Mouse (Mus musculus) kidney, adult 2 months (tissue): ENCODE results near the gene Kcnk7. TPM values are rescaled to one million over a fixed set of nuclear protein-coding genes. Genes with fewer than 3 reads are reported as not detected.
A peak's percentile ranks its signal among the peaks of the same experiment; 100 is the strongest.

Experiments used
- DNase-seq: peaks from one replicate; pipeline ENCODE4 v3.0.0; 2021
- H3K27ac ChIP-seq: fragments of 200-500 bp; 2 replicates; pipeline ENCODE4 v1.5.1; 2012; ENCODE audit warnings: low read depth, low read length, control low read depth, inconsistent platforms; ENCODE audit not compliant: insufficient read depth
- H3K27me3 ChIP-seq: fragments of 200-500 bp; replicated peaks from 2 replicates; pipeline ENCODE4 v1.6.1; 2012; ENCODE audit warnings: mild to moderate bottlenecking, moderate library complexity, low read length, inconsistent platforms; ENCODE audit not compliant: control insufficient read depth, insufficient read depth
- H3K36me3 ChIP-seq: fragments of 200-500 bp; 2 replicates; pipeline ENCODE4 v1.6.1; 2012; ENCODE audit warnings: mild to moderate bottlenecking, moderate library complexity, low read length, inconsistent platforms; ENCODE audit not compliant: control insufficient read depth, insufficient read depth
- H3K4me1 ChIP-seq: fragments of 200-500 bp; 2 replicates; pipeline ENCODE4 v1.6.1; 2011; ENCODE audit warnings: low read length; ENCODE audit not compliant: control insufficient read depth, insufficient read depth
- H3K4me3 ChIP-seq: fragments of 200-500 bp; 2 replicates; pipeline ENCODE4 v1.5.1; 2011; ENCODE audit warnings: mild to moderate bottlenecking, low read depth, low read length, control low read depth; ENCODE audit not compliant: insufficient read depth
- CTCF ChIP-seq: fragments of 200-500 bp; conservative IDR thresholded peaks from 2 replicates; pipeline ENCODE4 v1.5.1; 2011; ENCODE audit warnings: low read depth, mild to moderate bottlenecking, control low read depth, low read length, moderate library complexity, mixed read lengths; ENCODE audit not compliant: insufficient read depth, insufficient read length
- POLR2A ChIP-seq: fragments of 200-500 bp; IDR thresholded peaks from one replicate; pipeline ENCODE4 v1.6.1; 2011; ENCODE audit warnings: low read depth, low read length, control low read depth
- WGBS: fragments of 180-500 bp; shearing (Covaris S2); methylation state at CpG from one replicate; pipeline ENCODE4 v1.1.7; 2018; 5-methylcytosine and 5-hydroxymethylcytosine counted together
- polyA plus RNA-seq: library from polyadenylated mRNA; depleted of rRNA; stranded (reverse); fragments of >200 nt; gene quantifications from 2 replicates; pipeline ENCODE4 v1.2.3, GENCODE M21; 2012

Kcnk7 gene
- polyA plus RNA-seq, 1 experiment, result 0.13 TPM

DNA sequence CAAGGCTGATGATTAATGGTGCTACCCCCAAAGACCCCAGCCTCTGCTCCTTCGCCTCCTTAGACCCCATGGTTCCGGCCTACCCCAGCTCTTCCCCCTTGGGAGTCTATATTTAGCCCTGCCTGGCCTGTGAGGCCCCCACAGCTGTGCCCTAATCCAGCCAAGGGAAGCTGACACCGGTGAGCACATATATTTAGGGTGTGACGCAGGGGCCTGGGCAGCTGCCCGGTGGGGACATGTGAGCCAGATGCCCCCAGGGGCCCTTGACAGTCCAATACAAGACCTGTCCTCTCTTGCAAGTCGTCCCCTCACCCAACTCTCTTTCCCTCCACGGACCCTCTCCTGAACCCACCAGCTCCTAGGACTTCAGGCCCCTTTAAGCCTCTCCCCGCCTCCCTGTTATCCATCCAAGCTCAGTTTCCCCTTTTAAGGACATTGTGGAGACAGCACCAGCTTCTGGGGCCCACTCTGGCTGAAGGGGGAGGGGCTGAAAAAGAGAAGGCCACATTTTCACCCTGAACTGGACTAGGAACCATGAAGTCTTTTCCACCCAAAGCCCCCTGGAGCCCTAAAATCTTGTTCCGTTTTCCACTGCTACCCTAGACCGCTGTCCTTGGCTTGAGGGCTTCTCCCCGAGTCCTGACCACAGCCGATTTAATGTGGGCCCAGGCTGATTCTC is 21.0 kb downstream of the Kcnk7 start:
- peak; percentile 40 for DNase-seq
- Histone ChIP-seq H3K4me3 (peak overlapping the region; percentile 70), H3K36me3 (no peaks in the 10 kb centered on the region), H3K27ac (peak overlapping the region; percentile 88), H3K27me3 (no peaks in the 10 kb centered on the region), H3K4me1 (peaks cover 16% of the 10 kb centered on the region; the same call in 1 of the 2 replicates)
- WGBS, result 53% methylated on average over 12 of the region's 12 CpGs
- TF ChIP-seq CTCF, result no peak
- TF ChIP-seq POLR2A, result no peak

DNA sequence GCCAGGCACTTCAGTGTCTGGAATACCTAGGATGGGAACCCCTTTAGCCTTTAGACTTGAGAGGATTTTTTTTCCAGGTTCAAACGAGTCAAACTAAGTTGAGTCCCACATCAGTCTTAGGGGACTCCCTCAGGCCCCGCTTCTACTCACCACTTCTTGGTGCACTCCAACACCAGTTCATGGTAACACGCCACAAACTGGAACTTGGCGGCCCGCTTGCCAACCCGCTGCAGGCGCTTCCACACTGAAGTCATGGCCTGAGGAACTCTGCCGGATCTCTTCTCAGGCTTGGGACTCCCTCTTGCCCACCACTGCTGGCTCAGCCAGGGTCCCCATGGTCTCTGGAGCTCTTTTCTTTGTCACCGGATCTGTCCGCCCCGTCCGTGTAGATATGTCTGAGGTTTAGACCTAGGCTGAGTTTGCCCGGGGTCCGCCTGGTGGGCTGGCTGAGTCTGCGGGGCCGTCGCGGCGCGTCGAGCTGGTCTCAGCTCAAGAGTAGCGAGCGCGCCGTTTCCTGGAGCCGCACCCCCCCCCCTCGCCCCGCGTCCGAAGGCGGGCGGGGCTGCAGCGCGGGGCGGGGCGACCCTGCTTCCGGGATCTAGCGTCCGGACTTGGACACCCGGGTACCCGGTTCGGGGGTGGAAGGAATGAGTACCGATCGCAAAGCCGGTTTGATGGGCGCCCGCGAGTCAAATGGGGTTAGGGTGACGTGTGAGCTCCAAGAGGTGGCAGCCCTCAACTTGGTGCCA is 21.8 kb downstream of the Kcnk7 start, which contains the start of gene Ehbp1l1:
Ehbp1l1 (minus strand) TSS at position 551 of the 749 bp plus-strand sequence.
- Histone ChIP-seq H3K36me3 (no peaks in the 10 kb centered on the region), H3K4me1 (peaks cover 19% of the 10 kb centered on the region; the same call in 1 of the 2 replicates), H3K4me3 (peak within 1 kb of the TSS; percentile 70), H3K27me3 (no peaks in the 10 kb centered on the region), H3K27ac (peak within 1 kb of the TSS; percentile 88)
- peak; percentile 79 for DNase-seq
- 9% methylated on average over 49 of the region's 49 CpGs for WGBS
- no peak for TF ChIP-seq POLR2A
- TF ChIP-seq CTCF, result no peak

DNA sequence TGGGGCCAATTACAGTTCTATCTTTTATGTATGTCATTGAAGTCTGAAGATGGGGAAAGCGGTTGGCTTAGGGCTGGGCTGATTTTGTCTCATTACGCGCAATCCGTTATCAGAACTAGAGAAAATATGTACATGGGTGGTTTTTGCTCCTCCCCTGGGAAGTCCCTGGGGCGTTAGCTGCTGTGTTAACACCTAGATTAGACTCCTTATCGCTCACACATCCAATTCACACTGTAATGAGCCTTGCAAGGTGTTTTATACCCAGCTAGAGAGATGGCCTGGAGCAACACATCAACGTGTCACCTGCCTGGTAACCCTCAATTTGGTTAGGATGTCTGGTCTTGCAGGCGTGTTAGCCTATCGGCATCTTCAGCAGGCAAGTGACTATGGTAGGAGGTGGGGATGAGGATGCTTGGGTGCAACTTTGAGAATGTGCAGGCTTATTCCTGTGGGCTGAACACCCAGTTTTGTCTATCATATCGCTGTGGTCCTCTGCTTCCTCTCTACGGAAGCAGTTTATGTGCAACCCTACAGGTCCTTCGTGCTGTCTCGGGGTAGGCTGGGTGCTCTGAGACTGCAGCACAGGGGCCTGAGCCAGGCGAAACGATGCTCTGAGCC is 22.9 kb downstream of the Kcnk7 start:
- Histone ChIP-seq H3K4me3 (peak overlapping the region; percentile 2; the same call in 1 of the 2 replicates), H3K27ac (peak overlapping the region; percentile 41), H3K27me3 (no peaks in the 10 kb centered on the region), H3K36me3 (no peaks in the 10 kb centered on the region), H3K4me1 (peaks cover 21% of the 10 kb centered on the region; the same call in 1 of the 2 replicates)
- no peak for DNase-seq
- WGBS, result 60% methylated on average over 15 of the region's 15 CpGs
- TF ChIP-seq CTCF (no peak), POLR2A (no peak)

DNA sequence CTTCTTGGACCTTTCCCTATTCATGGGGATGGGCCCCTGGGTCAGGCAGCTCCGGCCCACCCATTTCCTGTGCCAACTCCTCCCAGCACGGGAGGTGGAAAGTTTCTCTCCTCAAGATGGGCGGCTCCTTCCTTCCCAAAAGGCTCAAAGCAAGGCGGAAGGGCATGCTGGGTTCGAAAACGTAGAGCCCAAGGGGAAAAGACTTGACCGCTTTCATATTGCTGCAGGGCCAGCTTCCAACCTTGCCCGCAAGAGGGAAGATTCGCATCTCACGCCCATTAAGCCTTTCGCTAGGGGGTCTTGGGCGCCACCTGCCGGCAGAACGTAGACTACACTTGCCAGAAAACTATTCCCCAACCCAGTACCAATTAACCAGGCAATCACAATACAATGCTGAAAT is 23.5 kb downstream of the Kcnk7 start:
- Histone ChIP-seq H3K4me3 (peak overlapping the region; percentile 2; the same call in 1 of the 2 replicates), H3K27me3 (no peaks in the 10 kb centered on the region), H3K4me1 (peaks cover 21% of the 10 kb centered on the region; the same call in 1 of the 2 replicates), H3K27ac (peak overlapping the region; percentile 41), H3K36me3 (no peaks in the 10 kb centered on the region)
- WGBS, result 5% methylated on average over 14 of the region's 14 CpGs
- DNase-seq, result peak; percentile 90
- TF ChIP-seq POLR2A (no peak), CTCF (peak; percentile 98)

DNA sequence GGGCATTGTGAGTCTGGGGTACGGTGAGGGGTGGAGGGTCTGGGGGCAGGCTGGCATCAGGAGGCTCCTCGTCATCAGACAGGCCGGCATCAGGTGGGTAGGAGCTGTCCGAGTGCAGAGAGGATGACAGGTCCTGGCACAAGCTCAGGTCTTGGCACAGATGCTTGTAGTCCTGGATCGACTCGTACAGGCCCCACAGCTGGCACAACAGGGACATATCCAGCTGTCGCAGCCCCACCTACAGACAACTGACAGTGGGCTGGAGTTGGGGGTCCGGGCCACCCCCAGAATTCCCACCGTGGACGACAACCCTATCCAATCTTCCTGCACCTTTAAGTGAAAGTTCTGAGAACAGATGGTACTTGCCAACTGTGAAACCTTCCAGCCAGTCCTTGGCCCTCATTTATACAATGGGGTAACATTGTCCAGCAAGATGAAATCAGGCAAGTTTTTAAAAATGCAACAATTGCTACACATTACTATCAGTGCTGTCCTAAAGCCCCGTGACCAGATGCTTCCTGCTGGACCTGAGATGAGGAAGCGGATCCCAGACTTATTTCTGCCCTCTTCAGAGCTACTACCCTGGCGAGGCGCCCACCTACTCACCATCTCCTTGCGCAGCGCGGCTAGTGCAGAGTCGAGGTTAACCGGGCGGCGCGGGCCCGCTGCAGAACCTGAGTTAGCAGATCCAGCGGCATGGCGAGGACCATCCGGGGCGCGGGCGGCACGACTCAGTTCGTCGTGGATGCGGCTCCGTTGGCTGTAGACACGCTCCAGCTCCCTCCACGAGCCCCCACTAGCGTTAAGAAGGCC is 24.7 kb downstream of the Kcnk7 start:
- H3K4me1 ChIP-seq, result peaks cover 21% of the 10 kb centered on the region; the same call in 1 of the 2 replicates
- H3K36me3 ChIP-seq, result no peaks in the 10 kb centered on the region
- H3K4me3 ChIP-seq, result peak overlapping the region; percentile 93
- peak overlapping the region; percentile 69 for H3K27ac ChIP-seq
- no peaks in the 10 kb centered on the region for H3K27me3 ChIP-seq
- TF ChIP-seq CTCF (no peak), POLR2A (no peak)
- peak; percentile 45 for DNase-seq
- WGBS, result 4% methylated on average over 36 of the region's 37 CpGs

DNA sequence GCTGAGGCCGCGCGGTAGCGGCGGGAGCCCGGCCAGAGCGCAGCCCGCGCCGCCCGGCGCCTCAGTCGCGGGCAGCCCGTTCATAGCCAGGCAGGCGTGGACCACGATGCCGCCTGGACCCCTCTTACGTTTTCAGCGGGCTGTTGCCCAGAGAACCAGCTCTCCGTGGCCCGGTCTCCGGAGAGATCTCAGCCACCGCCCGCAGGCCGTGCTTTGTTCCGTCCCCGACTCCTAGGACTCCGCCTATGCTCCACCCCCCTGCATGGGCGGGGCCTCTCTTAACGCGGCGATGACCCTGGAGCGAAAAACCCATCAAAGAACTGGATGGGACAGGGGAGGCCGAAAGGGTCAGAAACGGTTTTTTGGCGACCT is 25.3 kb downstream of the Kcnk7 start, which contains the start of gene Fam89b:
Fam89b (minus strand) TSS at position 210 of the 372 bp plus-strand sequence.
- DNase-seq, result peak; percentile 94
- peak within 1 kb of the TSS; percentile 93 for H3K4me3 ChIP-seq
- peak; percentile 89 for TF ChIP-seq POLR2A
- TF ChIP-seq CTCF, result no peak
- under 1% methylated on average over 36 of the region's 37 CpGs for WGBS
- H3K36me3 ChIP-seq, result no peaks in the 10 kb centered on the region
- no peaks in the 10 kb centered on the region for H3K27me3 ChIP-seq
- H3K27ac ChIP-seq, result peak within 1 kb of the TSS; percentile 69
- peaks cover 17% of the 10 kb centered on the region; the same call in 1 of the 2 replicates for H3K4me1 ChIP-seq
